Mouse (Mus musculus) midbrain, postnatal 0 days (tissue): Measurements from ENCODE around the gene Pycard. TPM values are rescaled to one million over a fixed set of nuclear protein-coding genes. Genes with fewer than 3 reads are reported as not detected.
A peak's percentile ranks its signal among the peaks of the same experiment; 100 is the strongest.

Experiments used
- ATAC-seq: fragments of 200-750 bp; cut with Nextera tagmentation; 2 replicates; pipeline ENCODE4 v1.8.0; 2017; ENCODE audit warnings: moderate number of reproducible peaks, mild to moderate bottlenecking, moderate TSS enrichment, moderate library complexity; ENCODE audit not compliant: low FRiP score
- DNase-seq: peaks from one replicate; pipeline ENCODE4 v3.0.0-alpha.2; 2015; ENCODE audit warnings: low spot score
- H3K27ac ChIP-seq: fragments of 300-500 bp; sonication (generic); 2 replicates; pipeline ENCODE4 v1.5.1; 2014; ENCODE audit warnings: low read depth, mild to moderate bottlenecking, low read length, mixed read lengths
- H3K27me3 ChIP-seq: fragments of 300-500 bp; sonication (generic); 2 replicates; pipeline ENCODE4 v1.6.1; 2014; ENCODE audit warnings: low read length, control low read depth, mixed read lengths; ENCODE audit not compliant: insufficient read depth
- H3K36me3 ChIP-seq: fragments of 300-500 bp; sonication (generic); 2 replicates; pipeline ENCODE4 v1.6.1; 2014; ENCODE audit warnings: low read length, control low read depth, mixed read lengths; ENCODE audit not compliant: insufficient read depth
- H3K4me1 ChIP-seq: fragments of 300-500 bp; sonication (generic); 2 replicates; pipeline ENCODE4 v1.6.1; 2014; ENCODE audit warnings: mild to moderate bottlenecking, control low read depth, antibody characterized with exemption, low read length, mixed read lengths; ENCODE audit not compliant: insufficient read depth
- H3K4me2 ChIP-seq: fragments of 300-500 bp; sonication (generic); 2 replicates; pipeline ENCODE4 v1.6.1; 2014; ENCODE audit warnings: low read depth, mild to moderate bottlenecking, low read length, mixed read lengths; ENCODE audit not compliant: poor library complexity, severe bottlenecking
- H3K4me3 ChIP-seq: fragments of 300-500 bp; sonication (generic); 2 replicates; pipeline ENCODE4 v1.5.1; 2014; ENCODE audit warnings: low read depth, mild to moderate bottlenecking, low read length, moderate library complexity
- H3K9ac ChIP-seq: fragments of 300-500 bp; sonication (generic); replicated peaks from 2 replicates; pipeline ENCODE4 v1.6.1; 2014; ENCODE audit warnings: mild to moderate bottlenecking, low read length, moderate library complexity, mixed read lengths; ENCODE audit not compliant: poor library complexity, severe bottlenecking
- H3K9me3 ChIP-seq: fragments of 300-500 bp; sonication (generic); 2 replicates; pipeline ENCODE4 v1.6.1; 2016; ENCODE audit warnings: low read length, control low read depth
- CTCF ChIP-seq: IDR thresholded peaks from 2 replicates; pipeline ENCODE4 v1.5.1; 2016; ENCODE audit warnings: antibody characterized with exemption, mild to moderate bottlenecking
- WGBS: fragments of 180-500 bp; shearing (Covaris S2); extraction: QIAGEN DNeasy Blood & Tissue Kit; methylation state at CpG from one replicate; pipeline ENCODE4 v1.1.7; 2014; 5-methylcytosine and 5-hydroxymethylcytosine counted together
- polyA plus RNA-seq: library from polyadenylated mRNA; unstranded; fragments of >200 nt; fragmentation: Nextera tagmentation; extraction: Ambion mirVana; gene quantifications from 2 replicates; pipeline ENCODE4 v1.2.1, GENCODE M21; 2015
- total RNA-seq: library from RNA; depleted of rRNA; stranded (reverse); fragments of >200 nt; gene quantifications from 2 replicates; pipeline ENCODE4 v1.2.3, GENCODE M21; 2014

Gene Pycard
- total and polyA plus RNA-seq, 2 experiments from 2014 or later: 4.3 to 7.8 TPM

- ATAC-seq (no peak), DNase-seq (no peak)
- 61% methylated on average over 1 of the region's 1 CpGs for WGBS
- H3K4me1 ChIP-seq: no peaks in the 10 kb centered on the region
- H3K4me2 ChIP-seq: no peak overlapping the region
- H3K9ac ChIP-seq: no peak overlapping the region
- no peaks in the 10 kb centered on the region for H3K36me3 ChIP-seq
- no peaks in the 10 kb centered on the region for H3K9me3 ChIP-seq
- TF ChIP-seq CTCF: no peak
- no peaks in the 10 kb centered on the region for H3K27me3 ChIP-seq
- no peak overlapping the region for H3K4me3 ChIP-seq
- no peak overlapping the region for H3K27ac ChIP-seq
These were observed 6.6 kb upstream of the Pycard start for GRCm38 (mm10) chr7:128000068-128000950.

- H3K27me3 ChIP-seq: no peaks in the 10 kb centered on the region
- ATAC-seq: no peak
- WGBS: 87% methylated on average over 1 of the region's 1 CpGs
- no peak overlapping the region for H3K27ac ChIP-seq
- no peak overlapping the region for H3K4me2 ChIP-seq
- H3K36me3 ChIP-seq: no peaks in the 10 kb centered on the region
- H3K9ac ChIP-seq: no peak overlapping the region
- TF ChIP-seq CTCF: no peak
- no peaks in the 10 kb centered on the region for H3K9me3 ChIP-seq
- no peak overlapping the region for H3K4me3 ChIP-seq
- no peaks in the 10 kb centered on the region for H3K4me1 ChIP-seq
- no peak for DNase-seq
These were observed 5.8 kb upstream of the Pycard start for GRCm38 (mm10) chr7:127999436-127999835.

GRCm38 (mm10) chr7:127992488-127993340 is 953 bp downstream of the Pycard start:
- DNase-seq (no peak), ATAC-seq (0 out of 2 replicates have a peak, but pooled peaks have one; percentile 34)
- H3K27me3 ChIP-seq: no peaks in the 10 kb centered on the region
- peaks cover 5% of the 10 kb centered on the region; the same call in 1 of the 2 replicates for H3K36me3 ChIP-seq
- WGBS: 50% methylated on average over 5 of the region's 5 CpGs
- no peaks in the 10 kb centered on the region for H3K4me1 ChIP-seq
- H3K9me3 ChIP-seq: no peaks in the 10 kb centered on the region
- no peak overlapping the region for H3K4me3 ChIP-seq
- H3K4me2 ChIP-seq: no peak overlapping the region; the same call in 1 of the 2 replicates
- H3K9ac ChIP-seq: no peak overlapping the region
- no peak overlapping the region for H3K27ac ChIP-seq
- TF ChIP-seq CTCF: no peak

GRCm38 (mm10) chr7:127991643-127992487 is 1.8 kb downstream of the Pycard start:
- H3K36me3 ChIP-seq: peaks cover 5% of the 10 kb centered on the region; the same call in 1 of the 2 replicates
- no peak overlapping the region for H3K4me2 ChIP-seq
- H3K4me3 ChIP-seq: no peak overlapping the region
- peak; percentile 73 for DNase-seq
- TF ChIP-seq CTCF: peak; percentile 79
- ATAC-seq: peak; percentile 59; the same call in 1 of the 2 replicates
- H3K9ac ChIP-seq: no peak overlapping the region
- WGBS: 42% methylated on average over 6 of the region's 6 CpGs
- no peak overlapping the region for H3K27ac ChIP-seq
- H3K4me1 ChIP-seq: no peaks in the 10 kb centered on the region
- H3K9me3 ChIP-seq: no peaks in the 10 kb centered on the region
- H3K27me3 ChIP-seq: no peaks in the 10 kb centered on the region

- 86% methylated on average over 1 of the region's 1 CpGs for WGBS
These were observed 4.8 kb downstream of the Pycard start for GRCm38 (mm10) chr7:127988904-127989303.

More at GRCm38 (mm10) chr7:127988904-127989303, 4.8 kb downstream of the Pycard start:
- no peak overlapping the region for H3K27ac ChIP-seq
- no peaks in the 10 kb centered on the region for H3K27me3 ChIP-seq
- DNase-seq: no peak
- no peaks in the 10 kb centered on the region for H3K9me3 ChIP-seq
- no peak overlapping the region for H3K4me3 ChIP-seq
- no peak for TF ChIP-seq CTCF
- H3K36me3 ChIP-seq: peaks cover 17% of the 10 kb centered on the region
- no peak overlapping the region for H3K9ac ChIP-seq
- no peak for ATAC-seq
- no peak overlapping the region for H3K4me2 ChIP-seq
- no peaks in the 10 kb centered on the region for H3K4me1 ChIP-seq
